Mouse (Mus musculus) lung, embryonic 16.5 days (tissue): ENCODE data around the gene Med1. TPM values are rescaled to one million over a fixed set of nuclear protein-coding genes. Genes with fewer than 3 reads are reported as not detected.

ENCODE experiments used
- ATAC-seq: fragments of 200-750 bp; cut with Nextera tagmentation; 2 replicates; pipeline ENCODE4 v1.8.0; 2017; ENCODE audit warnings: low read depth, mild to moderate bottlenecking, moderate library complexity
- H3K27ac ChIP-seq: fragments of 300-500 bp; sonication (generic); 2 replicates; pipeline ENCODE4 v1.5.1; 2014; ENCODE audit warnings: mild to moderate bottlenecking, control low read depth, low read length
- H3K27me3 ChIP-seq: fragments of 300-500 bp; sonication (generic); 2 replicates; pipeline ENCODE4 v1.6.1; 2014; ENCODE audit warnings: low read depth, low read length, mixed read lengths; ENCODE audit not compliant: control insufficient read depth, insufficient read depth
- H3K36me3 ChIP-seq: fragments of 300-500 bp; sonication (generic); 2 replicates; pipeline ENCODE4 v1.6.1; 2014; ENCODE audit warnings: low read length; ENCODE audit not compliant: control insufficient read depth, insufficient read depth
- H3K4me1 ChIP-seq: fragments of 300-500 bp; sonication (generic); replicated peaks from 2 replicates; pipeline ENCODE4 v1.6.1; 2014; ENCODE audit warnings: low read length, mixed read lengths; ENCODE audit not compliant: control insufficient read depth, insufficient read depth
- H3K4me2 ChIP-seq: fragments of 300-500 bp; sonication (generic); 2 replicates; pipeline ENCODE4 v1.6.1; 2014; ENCODE audit warnings: low read depth, low read length, control low read depth
- H3K4me3 ChIP-seq: fragments of 300-500 bp; sonication (generic); 2 replicates; pipeline ENCODE4 v1.5.1; 2014; ENCODE audit warnings: mild to moderate bottlenecking, low read length, control low read depth
- H3K9ac ChIP-seq: fragments of 300-500 bp; sonication (generic); 2 replicates; pipeline ENCODE4 v1.6.1; 2014; ENCODE audit warnings: low read length, control low read depth
- H3K9me3 ChIP-seq: fragments of 300-500 bp; sonication (generic); 2 replicates; pipeline ENCODE4 v1.6.1; 2016; ENCODE audit warnings: low read length; ENCODE audit not compliant: control insufficient read depth
- WGBS: fragments of 180-500 bp; shearing (Covaris S2); extraction: QIAGEN DNeasy Blood & Tissue Kit; methylation state at CpG from one replicate; pipeline ENCODE4 v1.1.7; 2014; 5-methylcytosine and 5-hydroxymethylcytosine counted together
- polyA plus RNA-seq: library from polyadenylated mRNA; unstranded; fragments of >200 nt; fragmentation: Nextera tagmentation; extraction: Ambion mirVana; gene quantifications from 2 replicates; pipeline ENCODE4 v1.2.1, GENCODE M21; 2015

Med1 gene
- polyA plus RNA-seq, 1 experiment from 2014 or later, result 59.2 TPM

GRCm38 (mm10) chr11:98150625-98151156 is 42.4 kb downstream of the Med1 start:
- 8% methylated on average over 10 of the region's 10 CpGs for WGBS
- peak overlapping the region; percentile 90 for H3K4me2 ChIP-seq
- H3K27me3 ChIP-seq, result no peaks in the 10 kb centered on the region
- peaks cover 14% of the 10 kb centered on the region for H3K4me1 ChIP-seq
- ATAC-seq, result no peak
- no peaks in the 10 kb centered on the region for H3K9me3 ChIP-seq
- peak overlapping the region; percentile 90 for H3K4me3 ChIP-seq
- no peak overlapping the region for H3K27ac ChIP-seq
- no peaks in the 10 kb centered on the region; the same call in none of the 2 replicates for H3K36me3 ChIP-seq
- no peak overlapping the region for H3K9ac ChIP-seq

DNA sequence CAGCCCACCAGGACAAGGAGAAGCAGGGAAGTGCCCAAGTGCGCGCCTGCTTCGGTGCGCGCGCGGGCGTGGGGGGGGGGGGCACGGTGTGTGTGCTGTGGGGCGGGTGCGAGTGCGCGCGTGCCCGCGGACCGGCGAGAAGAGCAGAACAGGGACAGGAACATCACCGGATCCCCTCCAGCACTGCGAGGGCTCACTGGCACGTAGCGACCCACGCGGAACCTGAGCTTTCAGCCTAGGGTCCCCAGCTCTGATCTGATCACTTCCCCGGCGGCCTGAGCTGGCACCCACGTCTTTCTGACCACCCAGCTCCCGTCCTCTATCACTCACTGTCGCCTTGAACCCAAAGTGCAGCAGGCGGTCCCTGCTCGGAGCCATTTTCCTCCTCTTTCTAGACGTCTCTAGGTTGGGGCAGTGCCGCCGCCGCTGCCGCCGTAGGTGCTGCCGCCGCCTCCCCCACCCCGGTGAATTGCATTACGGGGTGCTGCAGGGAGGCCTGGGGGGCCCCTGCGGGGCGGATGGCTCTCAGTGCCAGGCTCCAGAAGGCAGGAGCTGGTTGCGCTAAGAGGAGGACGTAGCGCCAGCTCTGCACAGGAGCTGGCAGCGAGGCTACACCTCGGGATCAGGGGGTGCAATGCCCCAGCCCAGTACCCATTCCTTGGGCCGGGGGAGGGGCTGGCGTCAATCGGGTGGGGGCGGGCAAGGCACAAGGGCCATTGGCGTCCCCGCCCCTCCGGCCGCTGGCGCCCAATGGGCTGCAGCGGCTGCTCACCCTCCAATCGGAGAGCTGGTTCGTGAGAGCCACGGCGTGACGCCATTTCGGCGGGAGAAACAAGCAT is 43.1 kb downstream of the Med1 start, which contains the start of gene Fbxl20:
Gene Fbxl20 (minus strand): TSS at position 618 of the 839 bp plus-strand sequence.
- Histone ChIP-seq H3K9ac (peak within 1 kb of the TSS; percentile 90), H3K4me1 (peaks cover 14% of the 10 kb centered on the region), H3K36me3 (no peaks in the 10 kb centered on the region; the same call in none of the 2 replicates), H3K4me2 (peak within 1 kb of the TSS; percentile 90), H3K4me3 (peak within 1 kb of the TSS; percentile 90), H3K27me3 (no peaks in the 10 kb centered on the region), H3K9me3 (no peaks in the 10 kb centered on the region), H3K27ac (peak within 1 kb of the TSS; percentile 91)
- ATAC-seq, result peak; percentile 92
- under 1% methylated on average over 56 of the region's 65 CpGs for whole genome bisulfite sequencing

- peaks cover 14% of the 10 kb centered on the region for H3K4me1 ChIP-seq
- H3K4me2 ChIP-seq, result peak overlapping the region; percentile 90
- ATAC-seq, result peak; percentile 93
- peak overlapping the region; percentile 90 for H3K4me3 ChIP-seq
- no peaks in the 10 kb centered on the region for H3K9me3 ChIP-seq
- WGBS, result 0% methylated on average over 48 of the region's 57 CpGs
- H3K9ac ChIP-seq, result peak overlapping the region; percentile 90
- H3K27me3 ChIP-seq, result no peaks in the 10 kb centered on the region
- H3K36me3 ChIP-seq, result no peaks in the 10 kb centered on the region; the same call in 1 of the 2 replicates
- H3K27ac ChIP-seq, result peak overlapping the region; percentile 91
These were observed 43.8 kb downstream of the Med1 start for GRCm38 (mm10) chr11:98149304-98149750.

- H3K27me3 ChIP-seq, result no peaks in the 10 kb centered on the region
- ATAC-seq, result peak; percentile 29
These were observed 44.4 kb downstream of the Med1 start for GRCm38 (mm10) chr11:98148551-98149301.

DNA sequence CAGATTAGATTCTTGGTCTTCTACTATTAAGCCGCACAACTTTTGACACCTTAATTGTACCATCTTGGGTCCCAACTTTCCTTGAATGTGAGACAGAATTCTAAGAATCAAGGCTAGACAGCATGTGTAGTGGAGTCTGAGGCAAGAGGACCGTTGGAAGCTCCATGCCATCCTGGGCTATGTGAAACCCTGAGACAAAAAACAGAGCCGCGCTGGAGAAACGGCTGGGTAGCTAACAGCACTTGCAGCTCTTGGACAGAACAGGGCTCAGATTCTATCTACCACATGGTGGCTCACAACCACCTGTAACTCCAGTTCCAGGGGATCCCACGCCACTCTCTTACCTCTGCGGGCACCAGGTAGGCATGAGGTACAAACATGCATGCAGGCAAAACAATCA is 47.2 kb downstream of the Med1 start:
- no peak overlapping the region for H3K4me3 ChIP-seq
- no peaks in the 10 kb centered on the region for H3K36me3 ChIP-seq
- H3K4me2 ChIP-seq, result no peak overlapping the region
- ATAC-seq, result no peak
- no peaks in the 10 kb centered on the region for H3K27me3 ChIP-seq
- no peak overlapping the region for H3K9ac ChIP-seq
- no peak overlapping the region for H3K27ac ChIP-seq
- no peaks in the 10 kb centered on the region for H3K9me3 ChIP-seq
- peaks cover 14% of the 10 kb centered on the region for H3K4me1 ChIP-seq
- whole genome bisulfite sequencing, result 87% methylated on average over 7 of the region's 7 CpGs

More at GRCm38 (mm10) chr11:98148551-98149301, 44.4 kb downstream of the Med1 start:
- Histone ChIP-seq H3K4me2 (peak overlapping the region; percentile 90), H3K9me3 (no peaks in the 10 kb centered on the region), H3K4me3 (peak overlapping the region; percentile 90), H3K9ac (peak overlapping the region; percentile 90), H3K36me3 (no peaks in the 10 kb centered on the region; the same call in 1 of the 2 replicates), H3K27ac (peak overlapping the region; percentile 91), H3K4me1 (peaks cover 14% of the 10 kb centered on the region)
- WGBS, result 2% methylated on average over 35 of the region's 45 CpGs

GRCm38 (mm10) chr11:98142545-98142944 is 50.5 kb downstream of the Med1 start:
- 90% methylated on average over 2 of the region's 2 CpGs for WGBS
- no peak for ATAC-seq
- Histone ChIP-seq H3K4me2 (no peak overlapping the region), H3K36me3 (no peaks in the 10 kb centered on the region), H3K9ac (no peak overlapping the region), H3K4me1 (peaks cover 4% of the 10 kb centered on the region), H3K9me3 (no peaks in the 10 kb centered on the region), H3K4me3 (no peak overlapping the region), H3K27me3 (no peaks in the 10 kb centered on the region), H3K27ac (no peak overlapping the region)

DNA sequence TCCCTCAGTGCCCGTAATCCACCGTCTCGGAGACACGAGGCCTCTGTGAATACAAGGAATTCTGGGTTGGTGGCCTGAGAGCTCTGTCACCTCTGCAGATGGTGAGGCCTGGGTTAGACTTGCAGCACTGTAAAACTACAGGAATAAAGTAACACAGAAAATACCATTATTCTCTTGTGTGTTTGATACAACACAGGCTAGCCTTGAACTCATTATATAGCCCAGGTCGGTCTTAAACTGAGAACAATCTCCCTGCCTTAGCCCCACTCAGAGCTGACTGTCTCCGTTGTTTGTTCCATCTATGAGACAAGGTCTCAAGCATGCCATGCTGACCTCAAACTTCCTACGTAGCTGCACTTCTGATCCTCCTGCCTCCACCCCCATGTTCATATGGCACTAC is 54.2 kb downstream of the Med1 start:
- H3K36me3 ChIP-seq, result no peaks in the 10 kb centered on the region
- no peaks in the 10 kb centered on the region for H3K4me1 ChIP-seq
- ATAC-seq, result no peak
- no peak overlapping the region for H3K27ac ChIP-seq
- no peak overlapping the region for H3K9ac ChIP-seq
- H3K4me3 ChIP-seq, result no peak overlapping the region
- no peaks in the 10 kb centered on the region for H3K9me3 ChIP-seq
- 80% methylated on average over 7 of the region's 7 CpGs for WGBS
- no peak overlapping the region for H3K4me2 ChIP-seq
- no peaks in the 10 kb centered on the region for H3K27me3 ChIP-seq

GRCm38 (mm10) chr11:98137836-98138235 is 55.3 kb downstream of the Med1 start:
- H3K27ac ChIP-seq, result no peak overlapping the region
- WGBS, result 88% methylated on average over 11 of the region's 11 CpGs
- ATAC-seq, result no peak

DNA sequence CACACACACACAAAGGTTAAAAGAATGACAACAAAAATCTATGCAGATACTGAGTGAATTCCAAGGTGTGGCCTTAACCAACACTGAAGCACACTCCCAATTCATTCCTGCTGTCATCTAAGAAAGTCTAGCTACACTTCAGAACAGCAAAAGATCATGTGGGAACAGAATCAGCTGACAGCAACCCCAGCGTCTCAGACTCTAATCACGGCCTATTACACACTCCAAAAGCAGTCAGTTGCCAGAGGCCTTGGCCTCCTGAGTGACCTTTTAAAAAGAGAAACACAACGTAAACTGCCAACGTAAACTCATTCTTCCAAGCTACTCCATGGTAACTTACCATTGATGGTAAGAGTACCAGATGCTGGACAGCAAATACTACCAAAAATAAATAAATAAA is 58.1 kb downstream of the Med1 start:
- 56% methylated on average over 4 of the region's 4 CpGs for WGBS
- H3K4me3 ChIP-seq, result no peak overlapping the region

More at GRCm38 (mm10) chr11:98137836-98138235, 55.3 kb downstream of the Med1 start:
- Histone ChIP-seq H3K4me2 (no peak overlapping the region), H3K9ac (no peak overlapping the region), H3K27me3 (no peaks in the 10 kb centered on the region), H3K4me3 (no peak overlapping the region), H3K4me1 (no peaks in the 10 kb centered on the region), H3K9me3 (no peaks in the 10 kb centered on the region), H3K36me3 (no peaks in the 10 kb centered on the region)

More for the DNA sequence above, 58.1 kb downstream of the Med1 start:
- Histone ChIP-seq H3K4me2 (no peak overlapping the region), H3K27me3 (no peaks in the 10 kb centered on the region), H3K4me1 (no peaks in the 10 kb centered on the region), H3K36me3 (no peaks in the 10 kb centered on the region), H3K27ac (no peak overlapping the region), H3K9ac (no peak overlapping the region), H3K9me3 (no peaks in the 10 kb centered on the region)
- no peak for ATAC-seq
